Mouse (Mus musculus): ENCODE results near the gene Adgrb3.
A peak's percentile ranks its signal among the peaks of the same experiment; 100 is the strongest.
"Not testable (repeated sequence)": the region's sequence is repeated elsewhere in the genome, so short reads cannot be mapped to it uniquely, and the experiment has no call there.

Gene Adgrb3

DNA sequence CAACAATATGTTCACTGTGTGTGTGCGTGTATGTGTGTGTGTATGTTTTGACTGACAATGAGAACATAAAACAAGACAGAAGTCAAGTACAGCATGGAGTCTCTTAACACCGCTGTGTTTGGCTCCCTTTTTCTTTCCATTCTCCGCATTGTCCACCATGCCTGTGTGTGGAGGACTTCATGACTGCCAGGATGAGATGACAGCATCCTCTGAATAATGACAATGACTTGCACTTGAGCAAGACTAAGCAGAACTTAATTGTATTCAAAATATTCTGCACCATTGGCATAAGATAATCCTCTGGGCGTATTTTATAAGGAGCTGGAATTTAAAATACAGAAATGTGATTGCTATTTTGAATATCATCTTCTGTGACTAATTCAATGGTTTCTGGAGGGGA lies 326.0 kb downstream of the Adgrb3 start:
- DNase-seq, result no peak

GRCm38 (mm10) chr1:25495202-25495914 lies 334.1 kb downstream of the Adgrb3 start:
- DNase-seq, result no peak

DNA sequence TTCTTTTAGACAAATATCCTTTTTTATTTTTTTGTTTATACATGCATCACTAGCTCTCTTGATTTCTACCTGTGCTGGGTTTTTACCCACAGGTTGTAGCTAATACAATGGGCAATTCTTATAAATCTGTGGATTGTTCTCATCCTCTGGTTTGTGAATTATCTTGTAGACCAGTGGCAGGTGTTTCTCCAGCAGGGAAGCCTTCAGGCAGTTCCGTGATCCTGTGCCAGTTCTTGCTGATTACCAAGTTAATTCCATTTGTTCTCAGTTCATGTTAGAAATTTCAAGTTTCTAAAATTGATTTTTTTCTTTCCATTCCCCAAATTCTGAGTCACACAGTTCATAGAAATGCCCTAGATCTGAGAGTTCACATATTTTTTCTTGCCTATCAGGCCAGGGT lies 338.0 kb downstream of the Adgrb3 start:
- DNase-seq, result peak; percentile 36

GRCm38 (mm10) chr1:25490174-25490573 lies 339.3 kb downstream of the Adgrb3 start:
- no peak for DNase-seq

GRCm38 (mm10) chr1:25475699-25476098 lies 353.8 kb downstream of the Adgrb3 start:
- no peak for DNase-seq

DNA sequence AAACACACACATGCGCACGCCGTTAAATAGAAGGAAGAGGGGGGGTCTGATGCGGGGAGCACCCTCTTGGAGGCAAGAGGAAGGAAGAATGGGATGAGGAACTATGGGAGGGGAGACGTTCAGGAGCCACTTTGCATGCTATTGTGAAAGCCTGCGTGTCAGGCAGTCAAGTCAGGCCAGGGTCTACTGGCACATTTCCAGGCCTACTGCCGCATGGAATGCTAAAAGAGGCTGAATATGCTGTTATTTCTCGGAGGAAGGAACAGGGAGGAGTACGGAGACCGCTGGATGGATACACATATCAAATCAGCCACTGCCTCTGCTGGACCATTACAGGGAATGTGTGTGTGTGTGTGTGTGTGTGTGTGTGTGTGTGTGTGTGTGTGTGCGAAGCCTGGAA lies 355.0 kb downstream of the Adgrb3 start:
- peak; percentile 11 for DNase-seq

GRCm38 (mm10) chr1:25471612-25472011 lies 357.9 kb downstream of the Adgrb3 start:
- not testable (repeated sequence) for DNase-seq

- DNase-seq, result no peak
These were observed 366.9 kb downstream of the Adgrb3 start for GRCm38 (mm10) chr1:25462612-25463011.

- DNase-seq, result no peak
These were observed 394.0 kb downstream of the Adgrb3 start for GRCm38 (mm10) chr1:25435506-25435905.

DNA sequence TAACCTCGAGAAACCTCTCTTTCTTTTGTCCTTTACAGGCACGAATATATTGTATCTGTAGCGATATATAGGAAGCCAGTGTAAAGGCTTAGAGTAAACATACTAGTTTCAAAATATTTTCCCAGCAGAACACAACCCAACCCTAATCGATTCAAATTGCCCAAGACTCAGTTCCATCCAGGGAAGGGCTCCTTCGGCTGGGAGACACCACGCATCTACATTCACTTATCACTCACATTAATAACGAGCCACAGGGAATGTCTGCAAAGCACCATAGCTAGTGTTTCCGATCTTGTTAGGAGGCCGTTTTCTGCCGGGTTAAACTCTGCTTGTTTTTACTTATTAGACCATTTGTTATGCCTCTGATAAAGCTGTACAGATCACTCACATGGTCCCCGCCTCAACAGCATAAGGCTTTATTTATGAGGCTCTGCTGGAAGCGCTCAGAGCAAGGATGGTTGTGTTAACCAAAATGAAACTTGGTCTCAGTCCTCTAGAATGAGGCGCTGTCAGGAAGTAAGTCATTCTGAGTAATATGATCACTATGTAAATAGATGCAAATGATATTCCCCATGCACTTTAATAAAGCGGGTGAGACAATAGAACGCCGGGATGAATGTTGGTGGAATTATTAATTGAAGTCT lies 399.2 kb downstream of the Adgrb3 start:
- no peak for DNase-seq

GRCm38 (mm10) chr1:25420701-25421100 lies 408.8 kb downstream of the Adgrb3 start:
- no peak for DNase-seq

DNA sequence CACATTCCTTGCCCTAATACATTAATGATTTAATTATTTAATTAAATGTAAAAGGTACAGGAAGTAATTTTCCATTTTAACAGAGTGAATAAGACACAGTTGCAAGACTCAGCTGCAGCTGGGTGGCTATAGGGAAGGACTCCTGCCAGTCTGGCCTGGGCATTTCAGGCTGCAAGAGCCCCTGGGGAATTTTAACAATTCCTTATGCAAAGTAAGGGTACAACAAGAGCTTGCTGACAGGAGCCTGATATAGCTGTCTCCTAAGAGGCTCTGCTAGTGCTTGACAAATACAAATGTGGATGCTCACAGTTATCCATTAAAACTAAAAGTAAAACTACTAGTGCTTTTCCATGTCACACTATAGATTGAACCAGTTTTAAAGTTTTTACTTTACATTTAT lies 410.1 kb downstream of the Adgrb3 start:
- no peak for DNase-seq

DNA sequence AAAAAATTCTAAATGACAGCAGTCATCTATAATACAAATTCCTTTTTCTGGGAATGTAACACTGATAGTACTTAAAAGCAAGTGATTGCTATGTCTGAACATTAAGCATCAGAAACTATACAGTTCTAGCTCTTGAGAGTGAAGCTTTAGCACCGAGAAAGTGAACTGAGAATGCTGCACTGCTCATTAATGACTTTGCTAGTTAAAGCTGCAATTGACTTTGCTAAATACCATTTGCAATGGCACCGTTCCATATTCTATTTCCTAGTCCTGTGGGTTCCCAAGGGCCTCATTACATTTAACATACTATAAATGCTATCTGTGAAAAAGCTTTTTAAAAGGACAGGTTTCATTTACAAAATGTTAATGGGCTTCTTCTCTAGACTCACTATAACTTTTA lies 414.4 kb downstream of the Adgrb3 start:
- no peak for DNase-seq

- DNase-seq, result peak; percentile 25
These were observed 465.3 kb downstream of the Adgrb3 start for GRCm38 (mm10) chr1:25364186-25364585.

DNA sequence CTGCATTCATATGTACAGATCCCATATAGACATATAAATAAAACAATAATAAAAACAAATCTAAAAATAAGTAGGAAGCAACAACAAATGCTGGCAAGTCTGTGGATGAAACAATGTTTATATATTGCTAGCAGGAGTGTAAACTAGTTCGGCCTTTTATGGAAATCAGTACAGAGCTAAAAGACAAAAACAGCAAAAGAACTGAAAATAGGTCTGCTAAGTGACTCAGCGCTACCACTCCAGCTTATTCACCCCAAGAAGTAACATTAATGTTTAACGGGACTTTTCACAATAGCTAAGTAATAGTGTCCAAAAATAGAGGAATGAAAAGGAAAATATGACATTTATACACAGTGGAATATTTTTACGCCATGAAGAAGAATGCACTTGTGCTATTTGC lies 471.0 kb downstream of the Adgrb3 start:
- DNase-seq, result no peak

- DNase-seq, result peak; percentile 70
These were observed 474.0 kb downstream of the Adgrb3 start for GRCm38 (mm10) chr1:25355486-25355885.

DNA sequence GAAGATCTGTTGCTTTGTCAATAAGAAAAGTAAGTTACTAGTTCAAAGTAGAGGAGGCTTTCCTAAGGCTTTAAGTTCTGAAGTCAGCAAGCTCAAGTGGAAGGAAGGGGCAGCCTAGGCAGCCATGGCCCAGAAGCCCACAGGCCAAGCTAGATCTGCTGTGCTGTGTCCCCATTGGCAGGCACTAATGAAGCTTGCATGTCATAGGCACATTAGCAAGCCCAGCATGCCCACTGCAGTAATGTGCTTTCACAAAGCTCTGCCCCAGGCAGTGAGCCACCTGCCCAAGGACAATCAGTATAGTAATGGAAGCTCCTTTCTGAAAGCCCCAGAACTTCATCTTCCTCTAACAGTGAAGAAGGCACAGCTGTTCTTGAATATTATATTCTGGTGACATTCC lies 484.6 kb downstream of the Adgrb3 start:
- no peak for DNase-seq

- no peak for DNase-seq
These were observed 504.1 kb downstream of the Adgrb3 start for GRCm38 (mm10) chr1:25325406-25325805.

DNA sequence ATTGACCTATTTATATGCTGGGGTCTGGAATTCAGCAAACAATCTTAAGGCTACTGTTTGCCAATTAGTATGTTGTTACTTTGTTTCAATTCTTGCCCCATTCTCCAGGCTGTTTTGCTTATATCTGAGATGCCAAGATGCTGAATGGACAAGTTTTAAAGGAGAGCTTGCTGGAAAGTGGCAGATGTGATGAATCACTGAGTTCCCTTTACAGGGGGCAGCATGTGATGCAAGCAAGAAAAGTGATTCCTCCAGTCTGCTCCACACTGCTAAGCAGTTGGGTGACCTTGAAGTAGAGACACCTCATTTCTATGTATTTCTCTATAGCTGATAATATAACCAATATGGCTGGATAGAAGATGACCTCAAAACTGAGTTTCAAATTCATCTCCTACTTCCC lies 512.4 kb downstream of the Adgrb3 start:
- no peak for DNase-seq

- no peak for DNase-seq
These were observed 517.2 kb downstream of the Adgrb3 start for GRCm38 (mm10) chr1:25312344-25312743.

- no peak for DNase-seq
These were observed 519.4 kb downstream of the Adgrb3 start for GRCm38 (mm10) chr1:25310066-25310465.

GRCm38 (mm10) chr1:25281471-25281870 lies 548.0 kb downstream of the Adgrb3 start:
- peak; percentile 44 for DNase-seq

GRCm38 (mm10) chr1:25250562-25250961 lies 578.9 kb downstream of the Adgrb3 start:
- no peak for DNase-seq

- DNase-seq, result no peak
These were observed 587.1 kb downstream of the Adgrb3 start for GRCm38 (mm10) chr1:25242436-25242835.

- peak; percentile 56 for DNase-seq
These were observed 600.2 kb downstream of the Adgrb3 start for GRCm38 (mm10) chr1:25229245-25229750.
